Mouse (Mus musculus) MEL (cell line): ENCODE measurements at regions not wholly inside any gene's neighbourhood (a gene's known extent, or its start where the extent isn't known, plus 50 kb on each side); places are given as distances from the start of the nearest gene placed in this dataset.

Experiments
- EP300 ChIP-seq, 2 experiments: IDR thresholded peaks; 2 replicates each; pipeline ENCODE4 v1.6.1; 2011; ENCODE audit warnings: improper control_type of control experiment in 2 of 2, low read length in 2 of 2, low read depth in 1 of 2, mild to moderate bottlenecking in 1 of 2
- POLR2A ChIP-seq, 2 experiments: IDR thresholded peaks; 2 replicates each; pipeline ENCODE4 v1.6.1; 2011 to 2012; ENCODE audit warnings: low read length in 2 of 2, mild to moderate bottlenecking in 2 of 2, control low read depth in 1 of 2, improper control_type of control experiment in 1 of 2, low read depth in 1 of 2, moderate library complexity in 1 of 2; ENCODE audit not compliant: control insufficient read depth in 1 of 2, insufficient read depth in 1 of 2, poor library complexity in 1 of 2
- ZC3H11A ChIP-seq: IDR thresholded peaks from 2 replicates; pipeline ENCODE4 v1.6.1; 2012; ENCODE audit warnings: low read depth, mild to moderate bottlenecking, inconsistent platforms, low read length, improper control_type of control experiment

DNA sequence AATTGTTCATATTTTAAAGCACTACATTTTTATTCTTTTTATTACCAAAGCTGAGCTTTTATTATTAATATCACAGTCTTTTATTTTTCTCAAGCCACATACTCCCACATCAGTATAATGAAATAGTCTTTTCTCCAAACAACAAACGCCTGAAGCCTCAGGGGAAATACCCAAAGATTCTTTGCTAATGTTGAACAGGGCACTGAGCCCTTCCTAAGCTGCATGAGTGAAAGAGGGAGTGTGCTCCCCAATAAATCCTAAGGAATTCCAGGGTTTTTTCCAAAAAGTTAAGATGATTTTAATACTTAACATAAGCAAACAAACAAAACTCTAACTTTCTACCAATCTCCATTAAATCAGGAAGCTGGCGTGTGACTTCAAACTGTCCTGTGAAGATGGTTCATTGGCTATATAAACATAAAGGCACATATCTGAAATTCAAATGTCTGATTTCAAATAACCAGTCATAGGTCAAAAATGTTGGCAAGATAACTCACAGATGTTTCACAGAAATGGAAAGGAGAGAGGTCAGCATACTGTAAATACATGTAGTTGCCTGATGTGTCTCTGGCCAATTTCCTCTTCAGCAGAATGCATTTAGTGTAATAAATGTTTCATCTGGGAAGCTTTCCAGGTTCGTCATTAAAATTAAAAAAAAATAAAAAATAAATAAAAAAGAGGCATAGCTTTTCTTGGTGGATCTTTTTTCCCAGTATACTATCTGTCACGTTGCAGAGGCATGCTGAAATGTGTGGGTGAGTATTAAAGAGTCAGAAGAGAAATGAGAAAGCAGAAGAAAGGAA lies 568.6 kb downstream of the Car8 start:
- TF ChIP-seq ZC3H11A (no peak), POLR2A (IDR thresholded peaks at IDR 0.05; ENCODE audit: control insufficient read depth in 1 of 2, insufficient read depth in 1 of 2, low read depth in 1 of 2, low read length in 2 of 2, poor library complexity in 1 of 2) (no peak), EP300 (IDR thresholded peaks at IDR 0.05; ENCODE audit: low read depth in 1 of 2, low read length in 2 of 2) (no peak)
